Mouse (Mus musculus) ES-Bruce4 (cell line): ENCODE data around the gene Tuba3a. TPM values are rescaled to one million over a fixed set of nuclear protein-coding genes. Genes with fewer than 3 reads are reported as not detected.

Experiments used
- H3K27ac ChIP-seq: 2 replicates; pipeline ENCODE4 v1.5.1; 2012; ENCODE audit warnings: low read length, inconsistent platforms; ENCODE audit not compliant: insufficient read depth
- H3K27me3 ChIP-seq: 2 replicates; pipeline ENCODE4 v1.6.1; 2012; ENCODE audit warnings: mild to moderate bottlenecking, low read length, inconsistent platforms; ENCODE audit not compliant: control insufficient read depth, poor library complexity, insufficient read depth, severe bottlenecking
- H3K36me3 ChIP-seq: 2 replicates; pipeline ENCODE4 v1.6.1; 2012; ENCODE audit warnings: inconsistent platforms, mild to moderate bottlenecking, low read length, moderate library complexity; ENCODE audit not compliant: control insufficient read depth, poor library complexity, insufficient read depth, severe bottlenecking
- H3K4me1 ChIP-seq: one replicate; pipeline ENCODE4 v1.8.1; 2011; ENCODE audit warnings: low read length; ENCODE audit not compliant: control insufficient read depth, insufficient read depth
- H3K4me3 ChIP-seq: 2 replicates; pipeline ENCODE4 v1.5.1; 2011; ENCODE audit warnings: low read depth, mild to moderate bottlenecking, low read length
- H3K9ac ChIP-seq: 2 replicates; pipeline ENCODE4 v1.6.1; 2012; ENCODE audit warnings: low read depth, mild to moderate bottlenecking, inconsistent platforms; ENCODE audit not compliant: poor library complexity, severe bottlenecking
- H3K9me3 ChIP-seq: replicated peaks from 2 replicates; pipeline ENCODE4 v1.6.1; 2012; ENCODE audit warnings: mild to moderate bottlenecking, low read length, inconsistent platforms; ENCODE audit not compliant: control insufficient read depth, poor library complexity, insufficient read depth, severe bottlenecking
- CTCF ChIP-seq: IDR thresholded peaks from one replicate; pipeline ENCODE4 v1.8.1; 2011; ENCODE audit warnings: low read depth, low read length
- EP300 ChIP-seq: IDR thresholded peaks from 2 replicates; pipeline ENCODE4 v1.6.1; 2011; ENCODE audit warnings: low read depth, low read length; ENCODE audit not compliant: insufficient read depth
- POLR2A ChIP-seq: IDR thresholded peaks from one replicate; pipeline ENCODE4 v1.8.1; 2011; ENCODE audit warnings: low read length; ENCODE audit not compliant: insufficient read depth
- polyA plus RNA-seq: library from polyadenylated mRNA; stranded (reverse); fragments of >200 nt; gene quantifications from 2 replicates; pipeline ENCODE4 v1.2.4, GENCODE M21; 2011; ENCODE audit warnings: low read depth; ENCODE audit not compliant: missing spikeins, insufficient read depth, insufficient read length

Tuba3a gene
- polyA plus RNA-seq, 1 experiment: 2.2 TPM

DNA sequence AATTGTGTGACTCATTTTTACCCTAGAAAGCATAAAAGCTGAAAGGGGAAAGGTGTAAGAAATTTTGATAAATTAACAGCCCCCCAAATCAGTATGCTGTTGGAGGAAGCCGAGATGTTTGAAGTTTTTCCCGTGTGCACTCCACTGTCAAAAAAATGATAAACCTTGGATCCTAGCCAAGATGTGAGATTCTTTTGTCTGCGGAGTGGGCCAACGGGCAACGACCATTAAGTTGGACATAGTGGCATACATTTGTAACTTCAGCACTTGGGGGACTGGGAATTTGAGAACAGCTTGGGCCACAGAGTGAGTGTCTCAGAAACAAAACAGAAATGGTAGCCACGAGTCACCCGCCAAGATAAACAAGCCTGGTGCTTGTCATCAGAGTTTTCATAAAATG is 31.2 kb upstream of the Tuba3a start:
- no peak overlapping the region for H3K9ac ChIP-seq
- H3K27ac ChIP-seq: no peak overlapping the region
- H3K36me3 ChIP-seq: no peaks in the 10 kb centered on the region
- peaks cover 5% of the 10 kb centered on the region for H3K4me1 ChIP-seq
- no peaks in the 10 kb centered on the region for H3K27me3 ChIP-seq
- H3K4me3 ChIP-seq: no peak overlapping the region
- no peak for TF ChIP-seq POLR2A
- no peak for TF ChIP-seq CTCF
- TF ChIP-seq EP300: no peak
- no peaks in the 10 kb centered on the region for H3K9me3 ChIP-seq

DNA sequence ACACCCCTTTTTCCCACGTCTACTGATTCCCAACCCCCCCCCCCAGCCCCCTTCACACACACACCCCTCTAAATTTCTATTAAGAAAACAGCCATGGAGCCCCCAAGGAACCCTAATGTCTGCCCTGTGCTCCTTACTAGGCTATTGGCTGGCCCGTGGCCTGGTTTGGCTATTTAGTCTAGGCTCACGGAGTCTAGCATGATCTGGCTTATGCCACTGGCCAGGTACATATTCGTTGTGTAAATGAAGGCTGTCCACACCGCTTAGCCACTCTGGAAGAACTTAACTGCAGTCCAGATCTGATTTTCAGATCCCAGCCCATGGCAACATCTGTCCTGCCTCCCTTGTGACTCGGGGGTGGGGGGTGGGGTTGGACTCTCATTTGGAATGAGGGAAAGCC is 28.9 kb upstream of the Tuba3a start:
- no peak overlapping the region for H3K4me3 ChIP-seq
- H3K27ac ChIP-seq: no peak overlapping the region
- no peaks in the 10 kb centered on the region for H3K9me3 ChIP-seq
- H3K27me3 ChIP-seq: no peaks in the 10 kb centered on the region
- H3K9ac ChIP-seq: no peak overlapping the region
- H3K36me3 ChIP-seq: no peaks in the 10 kb centered on the region
- TF ChIP-seq CTCF: no peak
- no peak for TF ChIP-seq POLR2A
- no peak for TF ChIP-seq EP300
- peaks cover 5% of the 10 kb centered on the region for H3K4me1 ChIP-seq

DNA sequence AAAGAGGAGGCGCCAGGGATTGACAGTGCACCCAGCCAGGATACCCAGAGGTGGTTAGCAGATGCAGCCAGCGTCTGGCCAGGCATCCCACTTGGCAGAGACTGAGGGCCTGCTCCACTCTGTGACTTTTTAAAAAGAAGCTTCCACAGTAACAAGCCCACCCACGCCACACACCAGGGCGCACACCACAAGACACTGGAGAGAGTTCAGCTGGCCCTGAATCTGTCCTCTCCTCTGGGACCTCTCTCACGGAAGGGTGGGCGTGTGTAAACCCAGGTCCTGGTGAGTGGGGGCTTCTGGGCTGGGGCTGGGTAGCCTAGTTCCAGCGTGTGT is 28.4 kb upstream of the Tuba3a start:
- Histone ChIP-seq H3K4me1 (peaks cover 5% of the 10 kb centered on the region), H3K9me3 (no peaks in the 10 kb centered on the region), H3K36me3 (no peaks in the 10 kb centered on the region), H3K27me3 (no peaks in the 10 kb centered on the region), H3K4me3 (peak overlapping the region; percentile 6), H3K27ac (no peak overlapping the region), H3K9ac (peak overlapping the region; percentile 45)
- TF ChIP-seq CTCF: no peak
- TF ChIP-seq POLR2A: no peak
- no peak for TF ChIP-seq EP300

- Histone ChIP-seq H3K27ac (no peak within 1 kb of the TSS), H3K36me3 (no peaks in the 10 kb centered on the region), H3K9me3 (no peaks in the 10 kb centered on the region), H3K9ac (peak within 1 kb of the TSS; percentile 45), H3K4me1 (peaks cover 5% of the 10 kb centered on the region), H3K27me3 (no peaks in the 10 kb centered on the region), H3K4me3 (peak within 1 kb of the TSS; percentile 27)
- TF ChIP-seq EP300 (no peak), CTCF (no peak), POLR2A (no peak)
Measured at GRCm38 (mm10) chr6:125313546-125314230, 27.8 kb upstream of the Tuba3a start, which contains the start of gene Ltbr. Gene Ltbr, minus strand, starts transcription at chr6:125313885.

GRCm38 (mm10) chr6:125312581-125313355 is 26.9 kb upstream of the Tuba3a start:
- Histone ChIP-seq H3K27ac (no peak overlapping the region), H3K9ac (no peak overlapping the region), H3K4me1 (peaks cover 5% of the 10 kb centered on the region), H3K36me3 (no peaks in the 10 kb centered on the region), H3K9me3 (no peaks in the 10 kb centered on the region), H3K4me3 (peak overlapping the region; percentile 27), H3K27me3 (no peaks in the 10 kb centered on the region)
- TF ChIP-seq POLR2A (no peak), EP300 (no peak), CTCF (no peak)

DNA sequence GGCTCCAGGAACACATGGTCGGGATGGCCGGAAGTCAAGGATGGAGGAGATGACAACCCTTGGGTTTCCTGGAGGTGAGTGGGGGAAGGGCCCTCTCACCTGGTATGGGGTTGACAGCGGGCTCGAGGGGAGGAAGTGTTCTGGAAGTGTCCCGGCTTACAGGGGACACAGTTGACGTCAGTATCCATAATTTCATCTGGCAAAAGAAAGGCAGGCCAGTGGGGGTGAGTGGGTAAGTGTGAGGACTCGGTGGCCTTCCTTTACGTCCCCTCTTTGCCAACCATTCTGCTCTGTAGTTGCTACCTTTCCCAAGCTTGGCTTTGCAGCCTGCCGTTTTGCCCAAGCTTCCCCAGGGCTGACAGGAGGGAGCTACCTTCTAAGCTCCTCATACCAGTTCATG is 26.3 kb upstream of the Tuba3a start:
- no peak for TF ChIP-seq EP300
- no peak for TF ChIP-seq CTCF
- TF ChIP-seq POLR2A: no peak
- Histone ChIP-seq H3K27ac (no peak overlapping the region), H3K9ac (no peak overlapping the region), H3K4me1 (peaks cover 5% of the 10 kb centered on the region), H3K36me3 (no peaks in the 10 kb centered on the region), H3K4me3 (no peak overlapping the region), H3K9me3 (no peaks in the 10 kb centered on the region), H3K27me3 (no peaks in the 10 kb centered on the region)
